Mouse (Mus musculus) bone marrow, adult 2 months (tissue): ENCODE measurements around the gene Gm17655. TPM values are rescaled to one million over a fixed set of nuclear protein-coding genes. Genes with fewer than 3 reads are reported as not detected.

ENCODE experiments used
- H3K27ac ChIP-seq: fragments of 200-500 bp; 2 replicates; pipeline ENCODE4 v1.5.1; 2012; ENCODE audit warnings: low read depth, mild to moderate bottlenecking, control low read depth, inconsistent platforms, low read length; ENCODE audit not compliant: control insufficient read depth, poor library complexity, insufficient read depth
- H3K4me1 ChIP-seq: fragments of 200-500 bp; 2 replicates; pipeline ENCODE4 v1.6.1; 2011; ENCODE audit warnings: low read length; ENCODE audit not compliant: control insufficient read depth, insufficient read depth
- H3K4me3 ChIP-seq: fragments of 200-500 bp; replicated peaks from 2 replicates; pipeline ENCODE3; 2011; ENCODE audit warnings: mild to moderate bottlenecking, low read depth, low read length, control low read depth; ENCODE audit not compliant: control insufficient read depth
- CTCF ChIP-seq: fragments of 200-500 bp; IDR thresholded peaks from 2 replicates; pipeline ENCODE4 v1.5.1; 2011; ENCODE audit warnings: low read length, control low read depth; ENCODE audit not compliant: control insufficient read depth, insufficient read depth
- POLR2A ChIP-seq: fragments of 200-500 bp; IDR thresholded peaks from 2 replicates; pipeline ENCODE4 v1.6.1; 2011; ENCODE audit warnings: low read depth, mild to moderate bottlenecking, control low read depth, low read length, borderline replicate concordance; ENCODE audit not compliant: control insufficient read depth
- WGBS: fragments of 180-500 bp; shearing (Covaris S2); methylation state at CpG from one replicate; pipeline ENCODE4 v1.1.7; 2018; 5-methylcytosine and 5-hydroxymethylcytosine counted together
- polyA plus RNA-seq: library from polyadenylated mRNA; stranded (reverse); fragments of >200 nt; gene quantifications from 2 replicates; pipeline ENCODE4 v1.2.4, GENCODE M21; 2011; ENCODE audit warnings: low replicate concordance; ENCODE audit not compliant: missing spikeins, insufficient read depth, insufficient read length

Gm17655 gene
- polyA plus RNA-seq, 1 experiment = not detected

GRCm38 (mm10) chr5:110102853-110103625, 30.7 kb upstream of the Gm17655 start:
- WGBS = 88% methylated on average over 19 of the region's 19 CpGs
- peaks cover 1% of the 10 kb centered on the region for H3K4me1 ChIP-seq
- TF ChIP-seq POLR2A (no peak), CTCF (no peak)

DNA sequence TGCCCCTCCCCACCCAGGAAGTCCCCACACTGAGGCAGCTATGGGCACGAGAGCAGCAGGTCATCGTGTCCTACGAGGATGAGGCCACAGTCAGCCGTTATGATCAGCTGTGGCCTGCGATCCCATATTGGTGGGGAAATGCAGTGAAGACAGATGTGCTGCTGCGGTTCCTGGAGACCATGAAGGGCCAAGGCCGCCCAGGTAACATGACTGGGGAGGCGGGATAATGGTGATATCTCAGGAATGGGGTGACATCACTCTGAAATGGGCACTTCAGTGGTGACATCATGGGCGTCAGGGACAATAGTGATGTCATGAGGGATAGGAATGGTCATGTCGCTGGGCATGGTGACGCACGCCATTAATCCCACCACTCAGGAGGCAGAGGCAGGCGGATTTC, 30.1 kb upstream of the Gm17655 start:
- no peak overlapping the region for H3K27ac ChIP-seq
- H3K4me3 ChIP-seq = no peak overlapping the region
- TF ChIP-seq POLR2A (no peak), CTCF (no peak)
- 87% methylated on average over 13 of the region's 13 CpGs for WGBS
- H3K4me1 ChIP-seq = peaks cover 1% of the 10 kb centered on the region

More at GRCm38 (mm10) chr5:110102853-110103625, 30.7 kb upstream of the Gm17655 start:
- no peak overlapping the region for H3K4me3 ChIP-seq
- no peak overlapping the region for H3K27ac ChIP-seq

DNA sequence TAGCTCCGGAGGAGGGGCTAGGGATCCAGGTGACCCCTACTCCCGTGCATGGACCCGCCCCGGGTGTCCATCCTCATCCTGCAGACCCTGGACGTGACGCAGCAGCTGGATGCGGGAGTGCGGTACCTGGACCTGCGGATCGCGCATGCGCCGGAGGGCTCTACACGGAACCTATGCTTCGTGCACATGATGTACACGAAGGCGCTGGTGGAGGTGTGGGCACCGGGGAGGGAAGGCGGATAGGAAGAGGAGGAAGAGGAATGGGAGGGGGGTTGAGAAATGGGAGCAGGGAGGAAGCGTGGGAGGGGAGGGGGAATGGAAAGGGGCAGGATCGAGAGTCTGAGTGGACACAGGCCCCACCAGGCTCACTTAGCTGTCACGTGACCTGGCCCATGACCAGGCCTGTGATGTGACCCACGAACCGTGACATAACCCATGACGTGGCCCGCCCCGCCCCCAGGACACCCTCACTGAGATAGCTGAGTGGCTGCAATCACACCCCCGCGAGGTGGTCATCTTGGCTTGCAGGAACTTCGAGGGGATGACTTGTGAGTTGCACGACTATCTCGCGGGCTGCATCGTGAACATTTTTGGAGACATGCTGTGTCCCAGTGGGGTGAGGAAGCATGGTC, 29.5 kb upstream of the Gm17655 start:
- H3K4me1 ChIP-seq = peaks cover 1% of the 10 kb centered on the region
- WGBS = 21% methylated on average over 34 of the region's 34 CpGs
- no peak overlapping the region for H3K4me3 ChIP-seq
- TF ChIP-seq POLR2A (no peak), CTCF (no peak)
- H3K27ac ChIP-seq = no peak overlapping the region; the same call in 1 of the 2 replicates

DNA sequence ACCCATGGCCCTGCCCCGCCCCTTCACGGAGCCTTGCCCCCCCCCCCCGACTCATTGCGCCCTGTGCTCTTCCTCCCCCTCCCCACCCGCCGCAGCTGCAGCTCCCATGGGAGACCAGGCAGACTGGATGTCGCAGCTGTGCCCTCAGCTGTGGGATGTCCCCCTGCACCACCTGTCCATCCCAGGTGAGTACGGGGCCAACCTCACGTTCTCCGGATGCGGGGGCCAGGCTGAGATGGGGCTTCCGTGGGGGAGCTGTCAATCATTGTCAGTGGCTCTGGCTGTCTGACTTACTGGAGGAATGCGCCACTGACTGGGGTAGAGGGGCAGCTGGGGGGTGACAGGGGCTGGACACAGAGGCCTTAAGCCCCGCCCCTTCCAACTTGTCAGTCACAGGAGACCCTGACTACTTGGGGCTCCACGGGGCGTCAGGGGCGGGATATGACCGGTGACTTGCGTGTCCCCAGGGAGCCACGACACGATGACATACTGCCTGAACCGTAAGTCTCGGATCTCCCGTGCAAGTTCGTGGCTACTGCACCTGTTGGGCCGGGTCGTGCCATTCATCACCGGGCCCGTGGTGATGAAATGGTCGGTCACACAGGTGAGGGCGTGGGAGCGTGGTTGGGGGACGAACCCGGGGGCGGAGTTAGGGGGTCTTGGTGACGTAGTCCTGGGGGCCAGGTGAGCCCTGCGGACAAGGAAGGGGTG, 28.8 kb upstream of the Gm17655 start:
- no peak for TF ChIP-seq CTCF
- TF ChIP-seq POLR2A = no peak
- 2% methylated on average over 37 of the region's 37 CpGs for WGBS
- Histone ChIP-seq H3K4me3 (peak overlapping the region; percentile 41), H3K4me1 (peaks cover 1% of the 10 kb centered on the region), H3K27ac (no peak overlapping the region)

GRCm38 (mm10) chr5:110099656-110100580, 27.6 kb upstream of the Gm17655 start, which contains the start of gene Plcxd1:
TSS of gene Plcxd1 (plus strand) at chr5:110099969.
- Histone ChIP-seq H3K4me3 (no peak within 1 kb of the TSS), H3K4me1 (peaks cover 1% of the 10 kb centered on the region), H3K27ac (no peak within 1 kb of the TSS)
- WGBS = 57% methylated on average over 25 of the region's 25 CpGs
- TF ChIP-seq POLR2A = no peak
- TF ChIP-seq CTCF = no peak

GRCm38 (mm10) chr5:110098991-110099477, 26.7 kb upstream of the Gm17655 start:
- H3K4me1 ChIP-seq = peaks cover 1% of the 10 kb centered on the region
- no peak for TF ChIP-seq POLR2A
- TF ChIP-seq CTCF = no peak
- H3K27ac ChIP-seq = no peak overlapping the region
- WGBS = 71% methylated on average over 1 of the region's 1 CpGs
- H3K4me3 ChIP-seq = no peak overlapping the region

DNA sequence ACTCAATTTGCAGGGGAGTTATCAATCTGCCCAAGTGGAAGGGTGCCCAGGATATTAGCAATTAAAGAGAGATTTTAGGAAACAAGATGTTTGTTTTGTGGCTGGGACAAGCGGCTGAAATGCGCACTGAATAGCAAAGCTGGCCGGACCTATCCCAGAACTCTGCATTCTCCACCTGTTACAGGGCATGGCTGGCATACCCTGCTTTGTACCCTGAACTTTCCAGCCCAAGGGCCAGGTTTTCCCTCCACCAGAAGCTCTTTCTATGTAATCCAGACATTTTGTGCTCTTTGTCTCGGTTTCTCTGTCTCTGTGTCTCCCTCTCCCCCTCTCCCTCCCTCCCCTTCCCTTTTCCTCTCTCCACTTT, 22.5 kb upstream of the Gm17655 start:
- H3K27ac ChIP-seq = no peak overlapping the region; the same call in 1 of the 2 replicates
- TF ChIP-seq CTCF (no peak), POLR2A (no peak)
- 1% methylated on average over 4 of the region's 4 CpGs for WGBS
- H3K4me3 ChIP-seq = peak overlapping the region; percentile 68
- H3K4me1 ChIP-seq = no peaks in the 10 kb centered on the region; the same call in 1 of the 2 replicates
